Mouse (Mus musculus): ENCODE measurements at regions not wholly inside any gene's neighbourhood (a gene's known extent, or its start where the extent isn't known, plus 50 kb on each side); places are given as distances from the start of the nearest gene placed in this dataset.

GRCm38 (mm10) chr5:47608318-47608717, 374.6 kb upstream of the Slit2 start:
- Histone ChIP-seq H3K27ac (ENCODE audit: low read depth, low read length) (no peak overlapping the region), H3K9ac (replicated peaks; ENCODE audit: low read length, poor library complexity, severe bottlenecking) (no peak overlapping the region), H3K36me3 (ENCODE audit: insufficient read depth, low read length) (no peaks in the 10 kb centered on the region), H3K9me3 (ENCODE audit: low read length) (no peaks in the 10 kb centered on the region), H3K4me2 (ENCODE audit: low read depth, low read length, poor library complexity, severe bottlenecking) (no peak overlapping the region), H3K27me3 (ENCODE audit: insufficient read depth, low read length) (no peaks in the 10 kb centered on the region), H3K4me3 (ENCODE audit: low read depth, low read length) (no peak overlapping the region), H3K4me1 (ENCODE audit: insufficient read depth, low read length) (no peaks in the 10 kb centered on the region)
- ATAC-seq (ENCODE audit: low FRiP score) (no peak), DNase-seq (ENCODE audit: low spot score) (peak; percentile 22)
- 29% methylated on average over 1 of the region's 1 CpGs for WGBS
- no peak for TF ChIP-seq CTCF (IDR thresholded peaks at IDR 0.05)

Data from midbrain, postnatal 0 days (tissue).